Mouse (Mus musculus): ENCODE results near the gene Lrrn4cl. TPM values are rescaled to one million over a fixed set of nuclear protein-coding genes. Genes with fewer than 3 reads are reported as not detected.
A peak's percentile ranks its signal among the peaks of the same experiment; 100 is the strongest.
"Not testable (repeated sequence)": the region's sequence is repeated elsewhere in the genome, so short reads cannot be mapped to it uniquely, and the experiment has no call there.

Gene Lrrn4cl
- polyA plus RNA-seq, 1 experiment = 1.4 TPM

DNA sequence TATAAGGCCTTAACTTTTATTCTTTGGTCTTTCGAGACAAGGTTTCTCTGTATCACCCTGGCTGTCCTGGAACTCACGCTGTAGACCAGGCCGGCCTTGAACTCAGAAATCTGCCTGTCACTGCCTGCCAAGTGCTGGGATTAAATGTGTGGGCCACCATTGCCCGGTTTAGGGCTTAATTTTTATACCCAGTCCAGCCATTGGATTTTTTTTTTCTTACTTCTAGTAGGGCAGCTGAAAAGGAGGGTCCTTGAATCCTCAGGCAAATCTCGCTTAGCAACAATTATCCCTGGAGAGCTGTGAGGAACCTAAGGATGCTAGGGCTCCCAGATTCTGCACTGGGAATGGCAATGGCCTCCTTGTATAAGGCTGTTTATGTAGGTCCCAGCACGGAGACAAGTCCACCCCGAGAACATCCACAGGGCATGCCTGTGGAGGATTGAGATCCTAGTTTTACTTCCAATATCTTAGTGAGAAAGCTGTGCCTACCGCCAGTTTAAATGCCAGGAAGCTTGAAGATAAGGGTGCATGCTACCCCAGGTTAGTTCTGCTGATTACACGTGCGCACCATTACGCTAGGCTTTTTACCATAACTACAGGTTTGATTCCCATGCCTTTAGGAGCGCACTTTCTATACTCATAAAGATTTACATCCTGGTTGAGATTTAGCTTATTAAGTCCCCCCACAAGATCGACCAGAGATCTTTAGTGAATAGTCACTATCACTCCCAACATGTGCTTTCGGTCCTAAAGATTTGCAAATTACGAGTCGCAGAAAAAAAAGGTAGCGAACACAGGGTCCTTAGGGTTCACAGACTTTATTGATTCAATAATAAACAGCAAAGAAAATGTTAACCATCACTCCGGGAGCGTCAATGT lies 37.3 kb downstream of the Lrrn4cl start:
- no peak for TF ChIP-seq POLR2A (IDR thresholded peaks at IDR 0.05; ENCODE audit: borderline replicate concordance, extremely low read depth, insufficient read depth, insufficient read length, poor library complexity, severe bottlenecking)
- no peak for TF ChIP-seq CTCF (IDR thresholded peaks at IDR 0.05; ENCODE audit: borderline replicate concordance, extremely low read depth, insufficient read depth, insufficient read length)
- DNase-seq (ENCODE audit: low read depth) = no peak

- TF ChIP-seq POLR2A (IDR thresholded peaks at IDR 0.05; ENCODE audit: borderline replicate concordance, extremely low read depth, insufficient read depth, insufficient read length, poor library complexity, severe bottlenecking) (peak; percentile 60; the same call in 1 of the 2 replicates), CTCF (IDR thresholded peaks at IDR 0.05; ENCODE audit: borderline replicate concordance, extremely low read depth, insufficient read depth, insufficient read length) (no peak)
- DNase-seq (ENCODE audit: low read depth) = peak; percentile 99
Observed at GRCm38 (mm10) chr19:8888511-8889385, 38.2 kb downstream of the Lrrn4cl start, which contains the start of the genes 1810009A15Rik and Gm49416. 1810009A15Rik (plus strand) TSS chr19:8888853. Gm49416 (plus strand) TSS chr19:8888926.

DNA sequence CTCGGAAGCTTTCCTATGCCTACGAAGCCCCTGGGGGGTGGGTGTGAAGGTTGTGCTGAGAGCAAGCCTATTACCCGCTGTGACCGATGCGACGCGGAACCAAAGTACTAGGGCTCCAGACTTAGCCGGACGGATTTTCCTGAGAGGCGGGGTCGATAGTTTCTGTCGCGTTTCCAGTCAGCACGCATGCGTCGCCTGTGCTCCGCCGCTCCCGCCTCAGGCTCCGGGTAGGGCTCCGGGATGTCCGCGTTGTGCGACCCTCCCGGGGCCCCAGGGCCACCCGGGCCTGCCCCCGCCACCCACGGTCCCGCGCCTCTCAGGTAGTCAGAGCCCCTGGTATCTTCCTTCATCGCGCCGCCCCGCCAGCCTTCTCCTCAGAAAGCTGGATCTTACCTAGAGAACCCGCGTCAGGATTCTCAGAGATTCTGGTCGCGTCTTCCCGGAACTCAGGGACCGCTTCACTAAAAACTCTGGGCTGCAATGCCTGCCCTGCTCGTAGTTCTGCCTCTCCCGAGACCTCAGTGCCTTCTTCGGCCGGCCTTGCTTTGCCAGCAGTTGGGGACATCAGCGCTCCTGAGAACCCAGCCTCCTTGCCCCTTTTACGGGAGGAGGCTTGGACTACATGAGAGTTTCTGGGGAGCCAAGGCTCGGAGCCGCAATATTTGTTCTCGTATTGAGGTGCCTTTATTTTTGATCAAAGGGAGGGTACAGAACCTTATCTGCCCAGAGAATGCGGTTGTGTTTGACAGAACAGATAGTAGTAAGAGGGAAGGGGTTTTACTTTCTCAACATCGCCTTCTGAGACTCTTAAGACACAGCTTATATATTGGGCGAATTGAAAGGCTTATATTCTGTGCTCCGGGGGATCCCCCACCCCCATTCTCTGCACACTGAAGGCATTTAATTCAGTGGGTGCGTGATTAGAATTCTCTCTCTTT lies 42.5 kb downstream of the Lrrn4cl start, which contains the start of gene Ints5:
Ints5 (plus strand) TSS at position 177 of the 938 bp plus-strand sequence.
- TF ChIP-seq CTCF (IDR thresholded peaks at IDR 0.05; ENCODE audit: borderline replicate concordance, extremely low read depth, insufficient read depth, insufficient read length) (no peak), POLR2A (IDR thresholded peaks at IDR 0.05; ENCODE audit: borderline replicate concordance, extremely low read depth, insufficient read depth, insufficient read length, poor library complexity, severe bottlenecking) (peak; percentile 78)
- peak; percentile 95 for DNase-seq (ENCODE audit: low read depth)

DNA sequence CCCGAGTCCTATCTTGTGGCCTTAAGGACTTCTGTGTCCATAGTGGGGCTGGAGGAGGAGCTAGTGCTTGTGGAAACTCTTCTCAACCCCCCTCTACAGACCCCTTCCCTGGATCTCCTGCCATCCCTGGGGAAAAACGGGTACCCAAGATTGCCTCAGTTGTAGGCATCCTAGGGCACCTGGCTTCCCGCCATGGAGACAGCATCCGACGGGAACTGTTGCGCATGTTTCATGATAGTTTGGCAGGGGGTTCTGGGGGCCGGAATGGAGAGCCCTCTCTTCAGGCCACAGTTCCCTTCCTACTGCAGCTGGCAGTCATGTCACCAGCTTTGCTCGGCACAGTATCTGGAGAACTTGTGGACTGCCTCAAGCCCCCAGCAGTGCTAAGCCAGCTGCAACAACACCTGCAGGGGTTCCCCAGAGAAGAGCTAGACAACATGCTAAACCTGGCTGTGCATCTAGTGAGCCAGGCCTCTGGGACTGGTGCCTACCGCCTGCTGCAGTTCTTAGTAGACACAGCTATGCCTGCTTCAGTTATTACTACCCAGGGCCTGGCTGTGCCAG lies 44.9 kb downstream of the Lrrn4cl start:
- TF ChIP-seq POLR2A (IDR thresholded peaks at IDR 0.05; ENCODE audit: borderline replicate concordance, extremely low read depth, insufficient read depth, insufficient read length, poor library complexity, severe bottlenecking) (no peak), CTCF (IDR thresholded peaks at IDR 0.05; ENCODE audit: borderline replicate concordance, extremely low read depth, insufficient read depth, insufficient read length) (no peak)
- DNase-seq (ENCODE audit: low read depth) = no peak

DNA sequence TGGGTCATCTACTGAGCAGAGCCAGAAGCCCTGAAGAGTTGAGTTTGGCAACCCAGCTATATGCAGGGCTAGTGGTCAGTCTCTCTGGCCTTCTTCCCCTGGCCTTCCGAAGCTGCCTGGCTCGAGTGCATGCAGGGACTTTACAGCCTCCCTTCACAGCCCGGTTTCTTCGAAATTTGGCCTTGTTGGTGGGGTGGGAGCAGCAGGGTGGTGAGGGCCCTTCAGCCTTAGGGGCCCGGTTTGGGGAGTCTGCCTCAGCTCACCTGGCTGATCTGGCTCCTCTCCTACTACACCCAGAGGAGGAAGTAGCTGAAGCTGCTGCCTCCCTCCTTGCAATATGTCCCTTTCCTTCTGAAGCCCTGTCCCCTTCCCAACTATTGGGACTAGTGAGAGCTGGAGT lies 45.7 kb downstream of the Lrrn4cl start:
- DNase-seq (ENCODE audit: low read depth) = not testable (repeated sequence)

- DNase-seq (ENCODE audit: low read depth) = peak; percentile 41
Observed at GRCm38 (mm10) chr19:8897211-8897864, 46.8 kb downstream of the Lrrn4cl start.

- TF ChIP-seq POLR2A (IDR thresholded peaks at IDR 0.05; ENCODE audit: borderline replicate concordance, extremely low read depth, insufficient read depth, insufficient read length, poor library complexity, severe bottlenecking) (peak; percentile 54; the same call in 1 of the 2 replicates), CTCF (IDR thresholded peaks at IDR 0.05; ENCODE audit: borderline replicate concordance, extremely low read depth, insufficient read depth, insufficient read length) (0 out of 2 replicates have a peak, but pooled peaks have one; percentile 6)
- DNase-seq (ENCODE audit: low read depth) = peak; percentile 99
Observed at GRCm38 (mm10) chr19:8897865-8898495, 47.4 kb downstream of the Lrrn4cl start, which contains the start of gene Ganab. Ganab (plus strand) TSS chr19:8898071.

GRCm38 (mm10) chr19:8898576-8898975 lies 48.0 kb downstream of the Lrrn4cl start:
- DNase-seq (ENCODE audit: low read depth) = no peak
- TF ChIP-seq CTCF (IDR thresholded peaks at IDR 0.05; ENCODE audit: borderline replicate concordance, extremely low read depth, insufficient read depth, insufficient read length) (no peak), POLR2A (IDR thresholded peaks at IDR 0.05; ENCODE audit: borderline replicate concordance, extremely low read depth, insufficient read depth, insufficient read length, poor library complexity, severe bottlenecking) (no peak)

DNA sequence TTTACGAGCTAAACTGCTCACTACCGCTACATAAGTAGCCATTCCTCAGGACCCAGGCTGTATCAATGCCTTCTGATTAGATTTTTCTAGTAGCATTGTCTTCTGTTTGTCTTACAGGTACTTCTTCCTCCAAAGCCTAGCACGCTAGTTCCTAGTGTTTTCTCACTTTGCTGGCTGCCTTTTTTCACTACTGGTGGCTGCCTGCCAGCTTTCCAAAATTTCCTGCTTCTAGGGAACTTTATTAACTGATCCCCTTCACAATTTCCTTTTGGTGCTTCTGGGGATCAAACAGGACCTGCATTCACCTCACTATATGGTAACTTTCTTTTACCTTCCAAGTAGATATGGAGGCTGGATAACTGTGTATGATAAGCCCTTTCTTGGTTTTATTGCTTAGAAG lies 48.5 kb downstream of the Lrrn4cl start:
- DNase-seq (ENCODE audit: low read depth) = no peak
- TF ChIP-seq CTCF (IDR thresholded peaks at IDR 0.05; ENCODE audit: borderline replicate concordance, extremely low read depth, insufficient read depth, insufficient read length) (no peak), POLR2A (IDR thresholded peaks at IDR 0.05; ENCODE audit: borderline replicate concordance, extremely low read depth, insufficient read depth, insufficient read length, poor library complexity, severe bottlenecking) (no peak)

DNA sequence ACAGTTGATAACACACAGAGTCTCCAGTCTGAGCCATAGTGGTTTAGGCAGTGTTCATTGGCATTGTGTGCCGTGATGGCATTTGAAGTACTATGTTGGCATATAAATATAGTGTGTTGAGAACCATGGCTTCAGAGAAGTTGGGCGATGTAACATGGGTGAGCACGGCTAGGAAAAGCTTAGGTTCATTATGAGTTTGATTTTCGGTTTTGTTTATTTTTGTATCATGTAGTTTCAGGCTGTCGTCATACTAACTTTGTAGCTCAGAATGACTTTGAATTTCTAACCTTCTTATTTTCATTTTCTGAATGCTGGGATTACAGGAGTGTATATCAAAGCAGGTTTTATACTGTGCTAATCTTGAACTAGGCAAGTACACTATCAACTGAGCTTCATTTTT lies 52.8 kb downstream of the Lrrn4cl start:
- no peak for DNase-seq (ENCODE audit: low read depth)
- TF ChIP-seq CTCF (IDR thresholded peaks at IDR 0.05; ENCODE audit: borderline replicate concordance, extremely low read depth, insufficient read depth, insufficient read length) (no peak), POLR2A (IDR thresholded peaks at IDR 0.05; ENCODE audit: borderline replicate concordance, extremely low read depth, insufficient read depth, insufficient read length, poor library complexity, severe bottlenecking) (no peak)

Other genes with a start within 250 kb of the Lrrn4cl start
- gene Slc22a6, start 232.7 kb upstream of the Lrrn4cl start, polyA plus RNA-seq (2012; rRNA removed) = 12.2 and 13.2 TPM in 2 replicates
- 1.5 and 2.5 TPM in 2 replicates for gene Chrm1, start 187.0 kb upstream of the Lrrn4cl start, polyA plus RNA-seq (2012; rRNA removed)
- 147 and 159 TPM in 2 replicates for gene Slc3a2, start 127.4 kb upstream of the Lrrn4cl start, polyA plus RNA-seq (2012; rRNA removed)
- 57.3 and 65.8 TPM in 2 replicates for gene Wdr74, start 114.9 kb upstream of the Lrrn4cl start, polyA plus RNA-seq (2012; rRNA removed)
- 1.9 and 2.4 TPM in 2 replicates for gene 1700092M07Rik, start 110.0 kb upstream of the Lrrn4cl start, polyA plus RNA-seq (2012; rRNA removed)
- 117 TPM in 2 replicates for gene Stx5a, start 109.4 kb upstream of the Lrrn4cl start, polyA plus RNA-seq (2012; rRNA removed)
- gene Nxf1, start 93.7 kb upstream of the Lrrn4cl start, polyA plus RNA-seq (2012; rRNA removed) = 176 and 264 TPM in 2 replicates
- gene Tmem223, start 79.8 kb upstream of the Lrrn4cl start, polyA plus RNA-seq (2012; rRNA removed) = 224 and 402 TPM in 2 replicates
- 25.4 and 37.6 TPM in 2 replicates for gene Tmem179b, start 76.3 kb upstream of the Lrrn4cl start, polyA plus RNA-seq (2012; rRNA removed)
- 27.6 and 29.8 TPM in 2 replicates for gene Taf6l, start 64.4 kb upstream of the Lrrn4cl start, polyA plus RNA-seq (2012; rRNA removed)
- gene Polr2g, start 52.2 kb upstream of the Lrrn4cl start, polyA plus RNA-seq (2012; rRNA removed) = 112 and 163 TPM in 2 replicates
- gene Zbtb3, start 48.2 kb upstream of the Lrrn4cl start, polyA plus RNA-seq (2012; rRNA removed) = 5.9 and 7.9 TPM in 2 replicates
- 53.6 and 57.3 TPM in 2 replicates for gene Ttc9c, start 31.4 kb upstream of the Lrrn4cl start, polyA plus RNA-seq (2012; rRNA removed)
- 59.9 and 85.5 TPM in 2 replicates for gene Hnrnpul2, start 30.8 kb upstream of the Lrrn4cl start, polyA plus RNA-seq (2012; rRNA removed)
- 1.1 TPM in 1 of 2 replicates, not detected in the other for gene AC129217.1, start 21.0 kb upstream of the Lrrn4cl start, polyA plus RNA-seq (2012; rRNA removed)
- 92.6 and 101 TPM in 2 replicates for gene Bscl2, start 13.3 kb upstream of the Lrrn4cl start, polyA plus RNA-seq (2012; rRNA removed)
- 187 and 233 TPM in 2 replicates for gene Gng3, start 11.6 kb upstream of the Lrrn4cl start, polyA plus RNA-seq (2012; rRNA removed)
- gene Ubxn1, start 20.7 kb downstream of the Lrrn4cl start, polyA plus RNA-seq (2012; rRNA removed) = 105 and 111 TPM in 2 replicates
- 45.4 and 46.9 TPM in 2 replicates for gene Uqcc3, start 30.2 kb downstream of the Lrrn4cl start, polyA plus RNA-seq (2012; rRNA removed)
- gene Lbhd1, start 33.0 kb downstream of the Lrrn4cl start, polyA plus RNA-seq (2012; rRNA removed) = 5.5 and 6.8 TPM in 2 replicates
- gene Gm49403, start 33.2 kb downstream of the Lrrn4cl start, polyA plus RNA-seq (2012; rRNA removed) = not detected in 2 replicates
- 43.0 and 52.4 TPM in 2 replicates for gene 1810009A15Rik, start 38.1 kb downstream of the Lrrn4cl start, polyA plus RNA-seq (2012; rRNA removed)
- gene Gm49416, start 38.2 kb downstream of the Lrrn4cl start, polyA plus RNA-seq (2012; rRNA removed) = 0.23 and 0.33 TPM in 2 replicates
- 31.4 and 37.1 TPM in 2 replicates for gene Ints5, start 42.2 kb downstream of the Lrrn4cl start, polyA plus RNA-seq (2012; rRNA removed)
- 155 and 182 TPM in 2 replicates for gene Ganab, start 47.3 kb downstream of the Lrrn4cl start, polyA plus RNA-seq (2012; rRNA removed)
- 136 and 174 TPM in 2 replicates for gene B3gat3, start 69.6 kb downstream of the Lrrn4cl start, polyA plus RNA-seq (2012; rRNA removed)
- gene Rom1, start 78.6 kb downstream of the Lrrn4cl start, polyA plus RNA-seq (2012; rRNA removed) = 2.4 and 2.5 TPM in 2 replicates
- gene Eml3, start 78.8 kb downstream of the Lrrn4cl start, polyA plus RNA-seq (2012; rRNA removed) = 14.7 and 17.5 TPM in 2 replicates
- gene Mta2, start 91.1 kb downstream of the Lrrn4cl start, polyA plus RNA-seq (2012; rRNA removed) = 35.1 and 57.9 TPM in 2 replicates
- gene Tut1, start 103.1 kb downstream of the Lrrn4cl start, polyA plus RNA-seq (2012; rRNA removed) = 25.3 and 31.5 TPM in 2 replicates
- 371 and 527 TPM in 2 replicates for gene Eef1g, start 116.3 kb downstream of the Lrrn4cl start, polyA plus RNA-seq (2012; rRNA removed)
- gene Ahnak, start 138.5 kb downstream of the Lrrn4cl start, polyA plus RNA-seq (2012; rRNA removed) = 2.5 and 6.0 TPM in 2 replicates
- not detected in 2 replicates for gene Scgb1a1, start 237.2 kb downstream of the Lrrn4cl start, polyA plus RNA-seq (2012; rRNA removed)